Mouse (Mus musculus): ENCODE measurements around the gene Rasal3.

GRCm38 (mm10) chr17:32351726-32352125 lies 51.7 kb downstream of the Rasal3 start:
- TF ChIP-seq GATA1 (IDR thresholded peaks at IDR 0.05; ENCODE audit: borderline replicate concordance, low read length): no peak
- no peak for TF ChIP-seq FLI1 (IDR thresholded peaks at IDR 0.05; ENCODE audit: low read length)
